Mouse (Mus musculus): ENCODE data around the gene Npas4.
"Not testable (repeated sequence)": the region's sequence is repeated elsewhere in the genome, so short reads cannot be mapped to it uniquely, and the experiment has no call there.

Gene Npas4

DNA sequence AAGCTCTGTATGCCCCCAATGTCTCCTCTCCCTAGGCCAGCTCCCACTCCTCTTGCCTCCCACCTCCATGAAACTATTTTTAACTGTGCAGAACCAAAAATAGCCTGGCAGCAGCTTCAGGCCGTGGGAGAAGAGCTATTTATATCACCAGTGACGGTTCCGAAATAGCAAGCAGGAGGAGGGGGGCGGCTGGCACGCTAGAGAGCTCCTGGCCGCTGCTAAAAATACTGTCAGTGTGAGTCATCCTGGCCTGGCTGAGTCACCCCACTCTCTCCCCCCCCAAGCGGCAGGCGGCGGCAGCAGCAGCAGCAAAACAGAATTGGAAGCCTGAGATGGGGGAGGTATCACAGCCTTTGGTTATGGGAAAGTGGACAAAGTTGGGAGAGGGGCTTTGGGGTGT, 2.8 kb upstream of the Npas4 start:
- peak; percentile 57 to 66 for DNase-seq (ENCODE audit: low spot score in 2 of 2)

DNA sequence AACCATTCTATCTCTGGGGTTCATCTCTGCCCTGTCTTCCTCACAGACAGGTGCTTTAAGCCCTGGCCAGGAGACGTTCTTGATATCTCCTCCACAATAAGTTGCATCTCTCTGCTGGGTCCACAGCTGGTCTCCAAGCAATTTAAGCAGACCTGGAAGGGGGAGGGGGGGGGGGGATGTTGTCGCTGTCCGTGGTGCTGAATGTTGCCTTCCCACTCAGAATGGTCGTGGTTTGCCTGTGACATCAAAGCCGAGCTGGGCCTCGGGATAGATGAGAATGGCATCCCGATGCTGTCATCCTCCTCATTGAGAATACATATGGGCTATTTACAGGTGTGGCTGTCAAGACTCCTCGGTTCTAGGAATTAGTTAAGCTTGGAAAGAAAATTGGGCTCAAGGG, 2.3 kb upstream of the Npas4 start:
- no peak for DNase-seq (ENCODE audit: low spot score in 2 of 2)

DNA sequence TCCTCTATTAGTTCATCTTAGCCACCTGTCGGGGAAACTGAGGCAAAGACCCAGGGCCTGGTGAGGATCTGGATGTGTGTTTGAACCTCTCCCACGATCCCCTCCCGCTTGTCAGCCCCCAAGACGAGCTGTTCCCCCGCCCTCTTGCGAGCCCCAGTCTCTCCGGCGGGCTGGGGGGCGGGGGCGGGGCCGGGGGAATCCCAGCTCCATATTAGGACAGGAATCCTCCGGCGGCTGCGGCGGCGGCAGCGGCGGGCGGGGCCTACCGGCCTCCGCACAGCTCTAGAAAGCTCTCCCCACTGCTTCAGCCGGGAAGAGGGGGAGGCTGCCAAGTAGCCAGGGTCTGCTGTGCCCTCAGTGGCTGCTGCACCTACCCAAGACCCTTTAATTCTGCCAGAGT, 600 bp upstream of the Npas4 start:
- DNase-seq (ENCODE audit: low spot score in 2 of 2): no peak

DNA sequence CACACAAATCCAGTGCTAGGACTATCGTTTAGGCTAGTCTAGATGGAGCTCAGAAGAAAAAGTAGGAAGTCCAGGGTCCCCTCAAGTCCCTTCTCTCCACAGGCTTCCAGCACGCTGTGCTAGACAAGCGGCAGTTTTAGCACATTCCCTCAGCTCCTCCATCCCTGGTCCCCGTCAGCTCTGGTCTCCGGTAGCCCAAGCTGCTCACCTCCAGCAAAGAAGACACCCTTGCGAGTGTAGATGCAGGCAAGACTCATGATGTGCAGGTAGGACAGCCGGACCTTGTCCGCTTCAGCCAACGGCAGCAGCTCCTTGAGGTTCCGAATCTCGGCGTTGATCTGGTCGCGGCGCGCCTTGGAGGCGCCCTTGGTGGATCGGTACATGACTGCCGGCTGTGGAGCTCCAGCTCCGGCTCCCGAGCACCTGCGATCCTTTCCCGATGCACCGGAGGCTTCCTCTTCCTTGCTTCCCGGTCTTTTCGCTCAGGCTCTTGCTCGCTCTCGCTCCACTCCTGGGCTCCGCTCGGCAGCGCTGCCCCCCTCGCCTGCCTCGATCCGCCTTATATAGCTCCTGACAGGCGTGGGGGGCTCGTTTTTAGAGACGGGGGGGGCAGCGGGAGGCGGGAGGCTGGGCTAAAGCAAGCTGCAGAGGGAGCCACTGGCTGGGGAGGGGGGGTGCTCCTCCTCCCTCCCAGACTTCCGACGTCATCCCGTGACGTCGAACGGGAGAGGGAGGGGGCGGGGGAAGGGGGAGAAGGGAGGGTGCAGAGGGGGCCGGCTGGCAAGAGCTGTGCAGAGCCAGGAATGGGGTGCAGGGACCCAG, 471 bp downstream of the Npas4 start:
- peak; percentile 75 to 79 for DNase-seq (ENCODE audit: low spot score in 2 of 2)

DNA sequence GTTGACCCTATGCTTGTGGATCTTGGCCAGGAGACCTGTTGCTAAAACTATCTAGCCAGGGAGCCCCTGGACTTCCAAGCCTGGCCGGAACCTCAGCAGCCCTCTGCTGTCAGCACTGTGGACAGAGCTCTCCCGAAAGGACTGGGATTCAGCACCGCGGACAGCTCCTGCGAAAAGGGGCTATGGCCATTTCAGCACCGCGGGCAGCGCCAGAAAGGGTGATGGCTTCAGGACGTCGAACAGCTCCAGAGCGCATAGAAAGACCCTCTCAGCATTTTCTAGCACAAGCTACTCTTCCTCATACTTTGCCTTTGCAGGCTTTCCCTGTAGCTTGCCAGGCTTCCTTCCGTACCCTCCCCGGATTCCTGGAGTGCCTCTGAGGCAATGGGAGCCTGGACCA, 1.1 kb downstream of the Npas4 start:
- DNase-seq (ENCODE audit: low spot score in 2 of 2): peak; percentile 57 to 64

GRCm38 (mm10) chr19:4981767-4982166, 8.3 kb downstream of the Npas4 start:
- peak in 1 of 2 experiments; percentile 60 for DNase-seq (ENCODE audit: low spot score in 2 of 2)

- DNase-seq (ENCODE audit: low spot score in 2 of 2): no peak
Observed at GRCm38 (mm10) chr19:4968236-4968635, 21.9 kb downstream of the Npas4 start.

DNA sequence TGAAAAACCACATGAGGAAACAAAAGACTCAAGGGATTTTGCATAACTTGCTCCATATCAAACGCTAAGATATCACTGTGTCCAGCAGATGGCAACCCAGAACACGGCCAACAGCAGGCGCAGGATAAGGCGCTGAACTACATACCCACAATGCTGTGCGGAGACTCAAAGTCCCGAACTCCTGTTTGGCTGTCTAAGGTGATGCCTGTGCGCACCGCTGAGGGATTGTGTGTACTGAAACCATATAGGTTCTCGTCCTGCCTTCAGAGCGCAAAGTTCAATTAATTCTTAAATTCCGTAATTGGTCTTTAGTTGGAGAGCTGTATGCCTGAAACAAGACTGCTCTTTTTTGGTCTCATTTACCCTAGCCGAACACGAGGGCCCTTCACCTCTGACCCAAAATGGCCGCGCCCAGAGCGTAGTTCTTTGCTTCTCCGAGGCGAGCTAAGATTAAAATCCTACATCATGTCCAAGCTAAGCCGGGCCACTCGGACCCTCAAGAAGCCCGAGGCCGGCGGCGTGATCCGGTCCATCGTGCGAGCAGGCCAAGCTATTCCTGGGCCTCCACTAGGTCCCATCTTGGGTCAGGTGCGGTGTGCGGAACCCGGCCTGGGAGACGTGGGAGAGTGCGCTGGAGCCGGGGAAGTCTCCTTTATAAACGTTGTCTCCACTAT, 28.1 kb downstream of the Npas4 start, which contains the start of gene Mrpl11:
TSS of gene Mrpl11 (plus strand) at position 220 of the 674 bp plus-strand sequence.
- peak; percentile 79 to 87 for DNase-seq (ENCODE audit: low spot score in 2 of 2)

GRCm38 (mm10) chr19:4948641-4949040, 41.5 kb downstream of the Npas4 start:
- DNase-seq (ENCODE audit: low spot score in 2 of 2): not testable (repeated sequence)

- no peak for DNase-seq (ENCODE audit: low spot score in 2 of 2)
Observed at GRCm38 (mm10) chr19:4945540-4945939, 44.6 kb downstream of the Npas4 start.

DNA sequence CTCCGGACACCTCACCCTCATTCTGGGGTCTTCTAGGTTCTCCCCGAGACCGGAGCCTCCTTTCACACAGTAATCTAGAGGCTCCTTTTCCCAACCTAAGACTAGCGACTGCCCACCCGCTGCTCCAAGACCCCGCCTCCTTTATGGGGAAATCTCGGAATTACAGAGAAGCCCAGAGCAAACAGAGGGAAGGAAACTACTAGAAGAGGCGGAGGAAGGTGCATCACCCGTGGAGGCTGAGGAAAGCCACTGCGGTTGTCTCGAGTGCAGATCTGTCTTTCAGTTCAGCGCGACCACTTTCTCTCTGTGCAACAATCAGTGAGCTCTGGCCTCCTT, 46.9 kb downstream of the Npas4 start:
- no peak for DNase-seq (ENCODE audit: low spot score in 2 of 2)

GRCm38 (mm10) chr19:4942551-4943252, 47.4 kb downstream of the Npas4 start, which contains the start of gene Peli3:
Gene Peli3 (minus strand): TSS chr19:4943127.
- peak; percentile 38 to 53 for DNase-seq (ENCODE audit: low spot score in 2 of 2)

GRCm38 (mm10) chr19:4937444-4938310, 52.4 kb downstream of the Npas4 start:
- DNase-seq (ENCODE audit: low spot score in 2 of 2): no peak

DNA sequence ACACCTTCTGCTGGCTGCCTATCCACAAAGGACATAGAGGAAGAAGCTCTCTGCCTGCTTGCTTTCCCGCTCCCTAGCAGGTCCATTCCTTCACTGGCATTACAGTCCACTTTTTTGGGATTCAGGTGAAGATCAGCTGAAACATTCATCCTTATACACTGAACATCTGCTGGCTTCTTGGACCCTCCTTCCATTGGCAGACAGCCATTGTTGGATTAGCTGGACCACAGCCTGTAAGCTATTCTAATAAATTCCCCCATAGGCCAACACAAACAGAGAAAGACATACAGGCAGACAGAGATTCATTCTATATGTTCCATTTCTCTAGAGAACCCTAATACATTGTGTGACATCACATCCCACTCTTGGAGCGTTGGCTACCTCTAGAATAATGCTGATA, 53.2 kb downstream of the Npas4 start:
- DNase-seq (ENCODE audit: low spot score in 2 of 2): no peak

All from frontal cortex, postnatal 25 days (tissue).